26 mouse cellular contexts compared by ENCODE assay signal in the genomic region with DNA sequence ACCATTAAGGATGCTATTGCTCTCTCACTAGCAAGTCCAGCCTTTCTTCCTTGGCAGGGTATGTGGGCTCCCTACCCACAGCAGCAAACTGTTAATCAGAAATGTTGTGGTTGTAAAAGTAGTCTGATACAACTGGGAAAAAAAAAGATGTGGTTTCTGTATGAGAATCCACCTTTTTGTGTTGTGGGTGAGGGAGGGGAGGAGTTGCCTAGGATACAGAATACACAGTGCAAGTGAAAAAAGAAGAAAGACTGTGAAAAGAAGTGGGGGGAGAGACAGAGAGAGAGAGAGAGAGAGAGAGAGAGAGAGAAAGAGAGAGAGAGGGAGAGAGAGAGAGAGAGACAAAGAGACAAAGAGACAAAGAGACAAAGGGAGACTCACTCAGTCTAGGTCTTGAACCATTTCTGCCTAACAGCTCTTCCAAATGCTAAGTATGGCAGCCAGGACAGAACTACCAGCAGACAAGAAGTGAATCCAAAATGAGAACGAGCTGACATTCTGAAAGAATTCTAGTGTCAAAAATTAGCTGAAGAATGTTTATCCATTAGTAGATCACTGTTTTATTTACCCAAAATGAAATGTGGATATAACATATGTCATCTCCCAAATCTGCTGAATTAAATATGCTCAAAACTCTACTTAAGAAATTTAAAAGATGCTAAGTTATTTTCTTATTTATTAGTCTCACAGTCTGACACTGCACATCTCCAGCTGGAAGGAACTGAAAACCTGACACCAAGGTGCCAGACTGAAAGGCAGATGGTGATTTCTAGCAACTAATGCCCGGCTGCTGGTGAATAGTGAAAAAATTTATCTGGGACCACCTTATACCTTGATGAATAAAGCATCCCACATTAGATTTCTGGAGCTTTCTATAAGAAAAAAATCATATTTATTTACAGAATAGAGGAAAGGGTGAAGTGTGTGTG.
DNase-seq lines count a peak whose midpoint lies in the region; ATAC-seq lines count a peak whose summit lies in the region.
"Had no signal": no experiment of that assay in that cellular context is flagged by ENCODE, and none has a peak within 500 bp of the region (broad histone marks: within the 10 kb centered on the region; RNA-seq: fewer than 3 reads in every experiment).

No protein-coding gene starts in this region.

- H3K4me1 ChIP-seq in hindbrain, embryonic 10.5 days (replicated peaks) = peaks cover 18% of the 10 kb centered on the region; the same call in 1 of the 2 replicates
- H3K4me1 ChIP-seq in hindbrain, embryonic 13.5 days (replicated peaks) = no peaks in the 10 kb centered on the region
- peaks cover 4% of the 10 kb centered on the region; the same call in 1 of the 2 replicates for H3K4me1 ChIP-seq in forebrain, embryonic 13.5 days
- 0 out of 2 replicates have a peak, but pooled peaks cover 4% of the 10 kb centered on the region for H3K4me1 ChIP-seq in midbrain, embryonic 14.5 days (ENCODE audit: control insufficient read depth, insufficient read depth, low read length)
- H3K4me1 ChIP-seq: embryonic facial prominence, embryonic 10.5 days; embryonic facial prominence, embryonic 15.5 days; heart, embryonic 12.5 days; limb, embryonic 12.5 days; liver, embryonic 15.5 days had no signal

- DNase-seq in hindbrain, embryonic 10.5 days (ENCODE audit: low spot score) = no peak
- peak; percentile 11 for DNase-seq in brain, adult 2 months (ENCODE audit: low read depth, low spot score)
- peak; percentile 19 for DNase-seq in midbrain, embryonic 14.5 days
- no peak for DNase-seq in spleen, postnatal 14 days (ENCODE audit: low spot score in 2 of 2)
- DNase-seq in lung, postnatal 36 days = no peak
- DNase-seq: adrenal gland, postnatal 10 days; cerebellum, adult 18-20 months; heart, adult 2 months; heart, postnatal 4 days; kidney, postnatal 14 days; lung, embryonic 14.5 days; lung, postnatal 14 days; retina, postnatal 1 day; right cerebral cortex, postnatal 14 days; thymus, postnatal 14 days had no signal

- H3K4me2 ChIP-seq in hindbrain, embryonic 13.5 days = no peak overlapping the region
- no peak overlapping the region for H3K4me2 ChIP-seq in forebrain, embryonic 13.5 days
- no peak overlapping the region for H3K4me2 ChIP-seq in midbrain, embryonic 14.5 days (ENCODE audit: low read length)
- H3K4me2 ChIP-seq: embryonic facial prominence, embryonic 15.5 days; heart, embryonic 12.5 days; limb, embryonic 12.5 days; liver, embryonic 15.5 days; lung, embryonic 14.5 days had no signal

- H3K27me3 ChIP-seq in hindbrain, embryonic 10.5 days (ENCODE audit: insufficient read depth, poor library complexity, severe bottlenecking) = no peaks in the 10 kb centered on the region
- no peaks in the 10 kb centered on the region for H3K27me3 ChIP-seq in hindbrain, embryonic 13.5 days
- H3K27me3 ChIP-seq in forebrain, embryonic 13.5 days = no peaks in the 10 kb centered on the region
- H3K27me3 ChIP-seq in midbrain, embryonic 14.5 days (ENCODE audit: control insufficient read depth, insufficient read depth, low read length) = no peaks in the 10 kb centered on the region
- H3K27me3 ChIP-seq: embryonic facial prominence, embryonic 15.5 days; heart, embryonic 12.5 days; limb, embryonic 12.5 days; liver, embryonic 15.5 days had no signal

- peak overlapping the region; percentile 70 for H3K27ac ChIP-seq in hindbrain, embryonic 10.5 days
- no peak overlapping the region for H3K27ac ChIP-seq in hindbrain, embryonic 13.5 days
- H3K27ac ChIP-seq in forebrain, embryonic 13.5 days = peak overlapping the region; percentile 14; the same call in 1 of the 2 replicates
- H3K27ac ChIP-seq in midbrain, embryonic 14.5 days (replicated peaks; ENCODE audit: low read depth, low read length) = no peak overlapping the region
- H3K27ac ChIP-seq: embryonic facial prominence, embryonic 10.5 days; embryonic facial prominence, embryonic 15.5 days; heart, adult 2 months; left cerebral cortex, adult 2 months; limb, embryonic 12.5 days; liver, embryonic 15.5 days had no signal

- H3K9me3 ChIP-seq in hindbrain, embryonic 10.5 days = no peaks in the 10 kb centered on the region
- H3K9me3 ChIP-seq in hindbrain, embryonic 13.5 days = no peaks in the 10 kb centered on the region
- no peaks in the 10 kb centered on the region for H3K9me3 ChIP-seq in forebrain, embryonic 13.5 days (replicated peaks)
- no peaks in the 10 kb centered on the region for H3K9me3 ChIP-seq in midbrain, embryonic 14.5 days (ENCODE audit: control insufficient read depth, low read length)
- H3K9me3 ChIP-seq: embryonic facial prominence, embryonic 10.5 days; embryonic facial prominence, embryonic 15.5 days; heart, embryonic 12.5 days; limb, embryonic 12.5 days; liver, embryonic 15.5 days had no signal

- WGBS in hindbrain, embryonic 10.5 days = 67% methylated on average over 2 of the region's 2 CpGs
- 44% methylated on average over 2 of the region's 2 CpGs for WGBS in hindbrain, embryonic 13.5 days
- 53% methylated on average over 2 of the region's 2 CpGs for WGBS in forebrain, embryonic 13.5 days
- WGBS in midbrain, embryonic 14.5 days = 51% methylated on average over 2 of the region's 2 CpGs

- ATAC-seq in hindbrain, embryonic 13.5 days (ENCODE audit: low FRiP score) = no peak; the same call in 1 of the 2 replicates
- ATAC-seq in forebrain, embryonic 13.5 days = peak; percentile 76
- no peak for ATAC-seq in midbrain, embryonic 14.5 days (ENCODE audit: low FRiP score, low TSS enrichment)
- ATAC-seq in monocyte, adult 5-6 weeks (replicated peaks; ENCODE audit: insufficient number of reproducible peaks, low FRiP score, low TSS enrichment, poor library complexity, severe bottlenecking) = no peak
- ATAC-seq: intestine, postnatal 0 days; Patski had no signal

- no peak overlapping the region for H3K9ac ChIP-seq in hindbrain, embryonic 13.5 days
- H3K9ac ChIP-seq in forebrain, embryonic 13.5 days = no peak overlapping the region
- no peak overlapping the region for H3K9ac ChIP-seq in midbrain, embryonic 14.5 days (replicated peaks; ENCODE audit: low read length)
- H3K9ac ChIP-seq: embryonic facial prominence, embryonic 15.5 days; heart, embryonic 12.5 days; limb, embryonic 12.5 days; liver, embryonic 15.5 days; lung, embryonic 14.5 days had no signal

- H3K4me3 ChIP-seq in hindbrain, embryonic 10.5 days = no peak overlapping the region
- H3K4me3 ChIP-seq in hindbrain, embryonic 13.5 days = no peak overlapping the region
- H3K4me3 ChIP-seq in forebrain, embryonic 13.5 days = no peak overlapping the region
- H3K4me3 ChIP-seq in midbrain, embryonic 14.5 days (replicated peaks; ENCODE audit: low read depth, low read length) = no peak overlapping the region
- H3K4me3 ChIP-seq: embryonic facial prominence, embryonic 10.5 days; embryonic facial prominence, embryonic 15.5 days; heart, adult 2 months; heart, embryonic 12.5 days; left cerebral cortex, adult 2 months; limb, embryonic 12.5 days; liver, embryonic 15.5 days had no signal

- H3K36me3 ChIP-seq in hindbrain, embryonic 10.5 days = no peaks in the 10 kb centered on the region
- H3K36me3 ChIP-seq in hindbrain, embryonic 13.5 days = no peaks in the 10 kb centered on the region
- H3K36me3 ChIP-seq in forebrain, embryonic 13.5 days (ENCODE audit: poor library complexity, severe bottlenecking) = no peaks in the 10 kb centered on the region
- H3K36me3 ChIP-seq in midbrain, embryonic 14.5 days (ENCODE audit: control insufficient read depth, insufficient read depth, low read length) = no peaks in the 10 kb centered on the region
- H3K36me3 ChIP-seq: embryonic facial prominence, embryonic 10.5 days; embryonic facial prominence, embryonic 15.5 days; heart, embryonic 12.5 days; limb, embryonic 12.5 days; liver, embryonic 15.5 days had no signal

Comparison
In these comparisons a context has a peak if more than half of its experiments do, and no peak if none do; other contexts are left out.
1. H3K27ac ChIP-seq: peak in hindbrain, embryonic 10.5 days (single experiment) and forebrain, embryonic 13.5 days (single experiment); none in hindbrain, embryonic 13.5 days (single experiment) and midbrain, embryonic 14.5 days (single experiment).
2. DNase-seq: peak in brain, adult 2 months (single experiment) and midbrain, embryonic 14.5 days (single experiment); none in hindbrain, embryonic 10.5 days (single experiment), spleen, postnatal 14 days (0 of 2) and lung, postnatal 36 days (single experiment).